Mouse (Mus musculus): Measurements from ENCODE around the gene 2310030G06Rik. TPM values are rescaled to one million over a fixed set of nuclear protein-coding genes. Genes with fewer than 3 reads are reported as not detected.
A peak's percentile ranks its signal among the peaks of the same experiment; 100 is the strongest.

Gene 2310030G06Rik
- polyA plus RNA-seq, 2 experiments = 1.8 to 2.3 TPM

GRCm38 (mm10) chr9:50734989-50735388, 11.3 kb downstream of the 2310030G06Rik start:
- Histone ChIP-seq H3K27ac (no peak overlapping the region), H3K4me2 (ENCODE audit: low read depth) (no peak overlapping the region), H3K4me1 (replicated peaks; ENCODE audit: control insufficient read depth in 2 of 2, insufficient read depth in 2 of 2, low read length in 1 of 2) (peaks cover 4 to 5% of the 10 kb centered on the region in 2 experiments; a peak in 1 of 4 replicates), H3K36me3 (replicated peaks; ENCODE audit: control insufficient read depth, insufficient read depth, low read depth) (no peaks in the 10 kb centered on the region), H3K9me3 (ENCODE audit: control insufficient read depth, low read length) (no peaks in the 10 kb centered on the region), H3K27me3 (ENCODE audit: control insufficient read depth, insufficient read depth, low read length) (no peaks in the 10 kb centered on the region), H3K9ac (replicated peaks) (no peak overlapping the region), H3K4me3 (ENCODE audit: insufficient read depth in 1 of 2, low read depth in 2 of 2, low read length in 2 of 2) (no peak overlapping the region)
- 1% methylated on average over 9 of the region's 9 CpGs for WGBS (ENCODE audit: insufficient replicate concordance)
- ATAC-seq (ENCODE audit: insufficient read depth) (no peak), DNase-seq (ENCODE audit: low read depth in 3 of 3, low spot score in 3 of 3) (peak in 2 of 3 experiments; percentile 16 to 18)
- TF ChIP-seq EP300 (IDR thresholded peaks at IDR 0.05; ENCODE audit: low read depth) = no peak
- TF ChIP-seq CTCF (IDR thresholded peaks at IDR 0.05; ENCODE audit: low read depth) = peak; percentile 80

GRCm38 (mm10) chr9:50732560-50732959, 13.8 kb downstream of the 2310030G06Rik start:
- Histone ChIP-seq H3K9me3 (ENCODE audit: control insufficient read depth, low read length) (no peaks in the 10 kb centered on the region), H3K27me3 (ENCODE audit: control insufficient read depth, insufficient read depth, low read length) (peaks cover 6% of the 10 kb centered on the region), H3K4me1 (replicated peaks; ENCODE audit: control insufficient read depth in 2 of 2, insufficient read depth in 2 of 2, low read length in 1 of 2) (no peaks in the 10 kb centered on the region), H3K4me2 (ENCODE audit: low read depth) (no peak overlapping the region), H3K9ac (replicated peaks) (no peak overlapping the region), H3K4me3 (ENCODE audit: insufficient read depth in 1 of 2, low read depth in 2 of 2, low read length in 2 of 2) (no peak overlapping the region), H3K36me3 (replicated peaks; ENCODE audit: control insufficient read depth, insufficient read depth, low read depth) (no peaks in the 10 kb centered on the region), H3K27ac (no peak overlapping the region)
- WGBS (ENCODE audit: insufficient replicate concordance) = 40% methylated on average over 4 of the region's 4 CpGs
- TF ChIP-seq CTCF (IDR thresholded peaks at IDR 0.05; ENCODE audit: low read depth) (no peak), EP300 (IDR thresholded peaks at IDR 0.05; ENCODE audit: low read depth) (no peak)
- no peak for ATAC-seq (ENCODE audit: insufficient read depth)
- no peak for DNase-seq (ENCODE audit: low read depth in 3 of 3, low spot score in 3 of 3)

- TF ChIP-seq CTCF (IDR thresholded peaks at IDR 0.05; ENCODE audit: low read depth) = no peak
- no peak for TF ChIP-seq EP300 (IDR thresholded peaks at IDR 0.05; ENCODE audit: low read depth)
- whole genome bisulfite sequencing (ENCODE audit: insufficient replicate concordance) = 15% methylated on average over 4 of the region's 4 CpGs
- H3K9me3 ChIP-seq (ENCODE audit: control insufficient read depth, low read length) = no peaks in the 10 kb centered on the region
- no peak overlapping the region for H3K4me3 ChIP-seq (ENCODE audit: insufficient read depth in 1 of 2, low read depth in 2 of 2, low read length in 2 of 2)
- no peak overlapping the region for H3K9ac ChIP-seq (replicated peaks)
- no peak overlapping the region for H3K27ac ChIP-seq
- H3K36me3 ChIP-seq (replicated peaks; ENCODE audit: control insufficient read depth, insufficient read depth, low read depth) = no peaks in the 10 kb centered on the region
- DNase-seq (ENCODE audit: low read depth in 3 of 3, low spot score in 3 of 3) (no peak), ATAC-seq (ENCODE audit: insufficient read depth) (no peak)
- no peak overlapping the region for H3K4me2 ChIP-seq (ENCODE audit: low read depth)
- H3K27me3 ChIP-seq (ENCODE audit: control insufficient read depth, insufficient read depth, low read length) = peaks cover 10% of the 10 kb centered on the region
- H3K4me1 ChIP-seq (replicated peaks; ENCODE audit: control insufficient read depth in 2 of 2, insufficient read depth in 2 of 2, low read length in 1 of 2) = no peaks in the 10 kb centered on the region
Measured at GRCm38 (mm10) chr9:50729600-50729999, 16.7 kb downstream of the 2310030G06Rik start.

DNA sequence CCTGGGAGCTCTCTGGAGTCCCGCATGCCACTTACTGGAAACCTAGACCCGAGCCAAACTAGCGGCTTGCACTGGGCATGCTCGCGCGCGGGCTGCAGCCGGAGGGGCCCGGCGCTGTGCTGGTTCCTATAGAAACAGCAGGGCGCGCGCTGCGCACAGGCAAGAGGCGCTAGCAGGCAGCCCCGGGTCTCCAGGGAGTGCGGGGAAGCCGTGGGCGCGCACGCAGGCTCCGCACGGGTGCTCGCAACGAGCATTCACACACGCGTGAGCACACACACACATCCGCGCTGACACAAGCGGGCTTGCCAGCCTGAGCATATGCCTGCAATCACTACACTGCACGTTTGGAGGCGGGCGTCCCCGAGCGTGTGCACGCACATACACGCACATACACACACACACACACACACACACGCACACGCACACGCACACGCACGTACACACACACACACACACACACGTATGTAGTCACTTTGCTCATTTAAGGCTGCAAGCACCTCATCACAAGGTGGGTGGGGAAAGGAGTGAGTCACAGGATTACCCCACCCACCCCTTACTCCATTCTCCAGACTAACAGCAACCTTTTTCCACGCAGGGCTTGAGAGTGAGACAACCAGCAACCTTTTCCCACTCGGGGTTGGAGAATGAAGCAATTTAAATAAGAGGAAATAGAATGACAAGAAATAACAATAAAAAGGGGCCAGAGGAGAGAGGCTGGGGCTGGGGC, 18.2 kb downstream of the 2310030G06Rik start:
- H3K9ac ChIP-seq (replicated peaks) = no peak overlapping the region
- H3K4me2 ChIP-seq (ENCODE audit: low read depth) = peak overlapping the region; percentile 62
- ATAC-seq (ENCODE audit: insufficient read depth) = peak; percentile 35; the same call in 1 of the 2 replicates
- no peak overlapping the region for H3K27ac ChIP-seq
- no peaks in the 10 kb centered on the region for H3K4me1 ChIP-seq (replicated peaks; ENCODE audit: control insufficient read depth in 2 of 2, insufficient read depth in 2 of 2, low read length in 1 of 2)
- DNase-seq (ENCODE audit: low read depth in 3 of 3, low spot score in 3 of 3) = no peak
- no peaks in the 10 kb centered on the region for H3K9me3 ChIP-seq (ENCODE audit: control insufficient read depth, low read length)
- H3K36me3 ChIP-seq (replicated peaks; ENCODE audit: control insufficient read depth, insufficient read depth, low read depth) = no peaks in the 10 kb centered on the region
- H3K4me3 ChIP-seq (ENCODE audit: insufficient read depth in 1 of 2, low read depth in 2 of 2, low read length in 2 of 2) = peak overlapping the region; percentile 31 to 48
- peaks cover 10% of the 10 kb centered on the region for H3K27me3 ChIP-seq (ENCODE audit: control insufficient read depth, insufficient read depth, low read length)
- 1% methylated on average over 45 of the region's 45 CpGs for WGBS (ENCODE audit: insufficient replicate concordance)
- TF ChIP-seq CTCF (IDR thresholded peaks at IDR 0.05; ENCODE audit: low read depth) (no peak), EP300 (IDR thresholded peaks at IDR 0.05; ENCODE audit: low read depth) (no peak)

- TF ChIP-seq EP300 (IDR thresholded peaks at IDR 0.05; ENCODE audit: low read depth) (no peak), CTCF (IDR thresholded peaks at IDR 0.05; ENCODE audit: low read depth) (no peak)
- Histone ChIP-seq H3K4me2 (ENCODE audit: low read depth) (peak overlapping the region; percentile 62), H3K27ac (no peak overlapping the region), H3K9ac (replicated peaks) (no peak overlapping the region), H3K4me3 (ENCODE audit: insufficient read depth in 1 of 2, low read depth in 2 of 2, low read length in 2 of 2) (peak overlapping the region; percentile 31 to 48), H3K9me3 (ENCODE audit: control insufficient read depth, low read length) (no peaks in the 10 kb centered on the region), H3K27me3 (ENCODE audit: control insufficient read depth, insufficient read depth, low read length) (peaks cover 10% of the 10 kb centered on the region), H3K36me3 (replicated peaks; ENCODE audit: control insufficient read depth, insufficient read depth, low read depth) (no peaks in the 10 kb centered on the region), H3K4me1 (replicated peaks; ENCODE audit: control insufficient read depth in 2 of 2, insufficient read depth in 2 of 2, low read length in 1 of 2) (no peaks in the 10 kb centered on the region)
- WGBS (ENCODE audit: insufficient replicate concordance) = 13% methylated on average over 30 of the region's 30 CpGs
- no peak for ATAC-seq (ENCODE audit: insufficient read depth)
- DNase-seq (ENCODE audit: low read depth in 3 of 3, low spot score in 3 of 3) = no peak
Measured at GRCm38 (mm10) chr9:50727171-50727924, 19.0 kb downstream of the 2310030G06Rik start.

Data from liver, embryonic 14.5 days (tissue).